Mouse (Mus musculus): ENCODE data around the gene Ints3. TPM values are rescaled to one million over a fixed set of nuclear protein-coding genes. Genes with fewer than 3 reads are reported as not detected.
A peak's percentile ranks its signal among the peaks of the same experiment; 100 is the strongest.

Ints3 gene
- polyA plus RNA-seq, 1 experiment from 2014 or later = 30.1 TPM

DNA sequence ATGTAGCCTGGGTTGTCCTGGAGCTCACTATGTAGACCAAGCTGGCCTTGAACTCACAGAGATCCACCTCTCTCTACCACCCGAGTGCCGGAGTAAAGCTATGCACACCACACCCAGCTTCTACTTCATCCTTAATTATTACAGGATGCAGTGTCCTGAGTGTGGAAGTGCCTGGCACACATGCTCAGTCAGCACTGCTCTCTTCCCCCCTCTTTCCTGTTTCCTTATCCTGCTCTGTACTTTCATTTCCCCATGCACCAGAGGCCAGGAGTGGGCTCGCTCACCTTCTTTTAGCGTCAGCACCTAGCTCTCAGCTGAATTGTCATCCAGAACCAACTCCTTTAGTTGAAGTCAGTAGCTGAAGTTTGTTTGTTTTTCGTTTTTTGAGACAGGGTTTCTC, 26.9 kb upstream of the Ints3 start:
- Histone ChIP-seq H3K27ac (no peak overlapping the region), H3K4me1 (replicated peaks) (peaks cover 6% of the 10 kb centered on the region), H3K4me3 (no peak overlapping the region), H3K36me3 (no peaks in the 10 kb centered on the region), H3K27me3 (peaks cover 64% of the 10 kb centered on the region), H3K9ac (no peak overlapping the region), H3K9me3 (no peaks in the 10 kb centered on the region), H3K4me2 (no peak overlapping the region)
- ATAC-seq (ENCODE audit: low FRiP score) = no peak
- WGBS = 74% methylated on average over 5 of the region's 5 CpGs

DNA sequence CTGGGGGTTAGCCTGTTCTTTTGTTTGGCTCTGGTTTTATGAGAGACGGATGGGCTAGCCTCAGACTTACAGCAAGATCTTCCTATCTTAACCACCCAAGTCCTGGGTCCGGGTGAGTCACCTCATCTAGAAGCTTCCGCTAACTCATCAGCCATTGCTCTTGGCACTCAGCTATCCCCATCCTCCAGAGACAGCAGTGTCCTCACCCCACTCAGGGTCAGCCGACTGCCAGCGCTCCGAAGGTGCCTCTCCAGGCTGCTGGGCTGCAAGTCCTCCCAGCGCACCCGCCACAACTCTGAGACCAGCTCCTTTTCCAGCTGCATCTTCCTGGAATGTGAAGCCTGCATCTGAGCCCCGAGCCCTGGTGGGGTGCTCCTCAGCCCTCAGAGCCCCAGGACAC, 26.3 kb upstream of the Ints3 start:
- ATAC-seq (ENCODE audit: low FRiP score) = no peak

DNA sequence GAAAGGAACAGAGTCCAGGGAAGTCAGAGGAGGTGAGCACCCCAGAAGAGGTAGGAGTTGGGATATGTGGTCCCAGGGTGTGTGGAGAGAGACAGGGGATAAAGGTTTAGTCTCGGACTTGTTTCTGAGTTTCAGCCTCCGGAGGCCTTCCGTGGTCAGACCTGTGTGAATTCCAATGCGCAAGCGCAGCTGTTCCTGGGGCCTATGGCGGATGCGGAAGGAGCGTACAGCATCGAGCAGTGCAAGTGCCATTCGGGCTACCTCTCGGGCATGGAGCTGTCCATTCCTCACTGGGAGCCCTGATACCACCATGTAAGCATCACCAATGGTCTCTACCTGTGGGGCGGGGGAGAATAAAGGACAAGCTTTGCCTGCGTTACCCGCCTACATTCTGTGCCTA, 21.5 kb upstream of the Ints3 start:
- Histone ChIP-seq H3K27ac (no peak overlapping the region), H3K9ac (no peak overlapping the region), H3K4me1 (replicated peaks) (no peaks in the 10 kb centered on the region), H3K4me3 (no peak overlapping the region), H3K27me3 (peaks cover 12% of the 10 kb centered on the region; the same call in 1 of the 2 replicates), H3K36me3 (no peaks in the 10 kb centered on the region), H3K4me2 (no peak overlapping the region), H3K9me3 (no peaks in the 10 kb centered on the region)
- WGBS = 87% methylated on average over 14 of the region's 14 CpGs
- no peak for ATAC-seq (ENCODE audit: low FRiP score)

More for the DNA sequence above, 26.3 kb upstream of the Ints3 start:
- no peaks in the 10 kb centered on the region for H3K36me3 ChIP-seq
- H3K4me1 ChIP-seq (replicated peaks) = no peaks in the 10 kb centered on the region; the same call in 1 of the 2 replicates
- no peak overlapping the region for H3K4me3 ChIP-seq
- 85% methylated on average over 9 of the region's 9 CpGs for WGBS
- no peak overlapping the region for H3K27ac ChIP-seq
- no peak overlapping the region for H3K9ac ChIP-seq
- peaks cover 58% of the 10 kb centered on the region for H3K27me3 ChIP-seq
- no peaks in the 10 kb centered on the region for H3K9me3 ChIP-seq
- no peak overlapping the region for H3K4me2 ChIP-seq

DNA sequence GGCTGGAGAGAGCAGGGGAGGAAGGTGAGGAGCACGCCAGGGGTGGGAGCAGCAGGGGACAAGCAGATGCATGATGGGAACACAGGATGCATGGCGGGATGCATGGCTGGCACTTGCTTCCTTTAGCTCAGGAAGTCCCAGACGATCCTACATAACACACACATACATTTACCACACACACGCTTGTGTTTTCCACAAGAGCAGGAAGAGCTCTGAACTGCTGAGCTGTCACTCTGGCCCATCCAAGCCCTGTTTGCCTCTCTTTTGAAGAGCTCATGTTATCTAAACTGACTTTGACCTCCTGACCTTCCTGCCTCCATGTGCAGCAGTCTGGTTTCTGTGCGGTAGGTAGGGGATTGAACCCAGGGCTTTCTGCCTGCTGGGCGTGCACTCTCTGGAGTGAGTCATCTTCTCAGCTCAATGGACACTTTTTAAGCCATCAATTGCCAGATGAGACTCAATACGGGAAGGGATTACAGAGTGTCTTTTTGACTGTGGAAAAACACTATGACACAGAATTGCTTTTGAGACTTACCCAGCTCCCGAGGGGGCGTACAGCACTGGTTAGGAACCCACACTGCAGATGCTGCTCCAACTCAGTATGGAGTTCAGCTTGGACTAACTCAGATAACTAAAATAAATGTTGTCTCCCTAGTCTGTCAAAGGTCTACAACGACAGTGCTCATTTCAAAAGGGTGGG, 18.1 kb upstream of the Ints3 start:
- Histone ChIP-seq H3K36me3 (no peaks in the 10 kb centered on the region), H3K27me3 (no peaks in the 10 kb centered on the region), H3K9me3 (no peaks in the 10 kb centered on the region), H3K4me2 (0 out of 2 replicates have a peak overlapping the region, but pooled peaks have one; percentile 9), H3K4me1 (replicated peaks) (peaks cover 8% of the 10 kb centered on the region), H3K9ac (no peak overlapping the region), H3K27ac (no peak overlapping the region), H3K4me3 (no peak overlapping the region)
- no peak for ATAC-seq (ENCODE audit: low FRiP score)
- 62% methylated on average over 10 of the region's 10 CpGs for WGBS

DNA sequence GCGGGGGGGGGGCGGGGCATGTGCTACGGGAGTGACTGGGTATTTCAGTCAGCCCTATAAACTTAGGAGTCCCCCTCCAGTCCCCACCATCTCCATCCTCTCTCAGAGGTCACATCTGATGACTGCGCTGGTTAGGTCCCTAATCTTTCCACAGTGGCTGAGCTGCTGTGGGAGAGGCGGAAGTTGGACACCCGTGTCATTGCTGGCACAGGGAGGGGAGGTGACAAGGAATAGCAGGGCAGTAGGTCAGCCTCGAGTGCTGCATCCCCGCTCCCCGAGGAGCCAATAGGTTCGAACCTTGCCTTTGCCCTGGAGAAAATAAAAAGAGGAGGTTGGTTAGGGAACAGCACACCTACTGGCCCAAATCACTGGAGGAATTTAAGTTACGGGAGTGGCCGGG, 17.5 kb upstream of the Ints3 start:
- no peaks in the 10 kb centered on the region for H3K9me3 ChIP-seq
- no peak overlapping the region for H3K4me3 ChIP-seq
- H3K4me1 ChIP-seq (replicated peaks) = peaks cover 13% of the 10 kb centered on the region
- H3K9ac ChIP-seq = no peak overlapping the region
- no peak for ATAC-seq (ENCODE audit: low FRiP score)
- peak overlapping the region; percentile 9; the same call in 1 of the 2 replicates for H3K4me2 ChIP-seq
- 45% methylated on average over 10 of the region's 12 CpGs for WGBS
- H3K27ac ChIP-seq = no peak overlapping the region
- H3K27me3 ChIP-seq = no peaks in the 10 kb centered on the region
- no peaks in the 10 kb centered on the region for H3K36me3 ChIP-seq

DNA sequence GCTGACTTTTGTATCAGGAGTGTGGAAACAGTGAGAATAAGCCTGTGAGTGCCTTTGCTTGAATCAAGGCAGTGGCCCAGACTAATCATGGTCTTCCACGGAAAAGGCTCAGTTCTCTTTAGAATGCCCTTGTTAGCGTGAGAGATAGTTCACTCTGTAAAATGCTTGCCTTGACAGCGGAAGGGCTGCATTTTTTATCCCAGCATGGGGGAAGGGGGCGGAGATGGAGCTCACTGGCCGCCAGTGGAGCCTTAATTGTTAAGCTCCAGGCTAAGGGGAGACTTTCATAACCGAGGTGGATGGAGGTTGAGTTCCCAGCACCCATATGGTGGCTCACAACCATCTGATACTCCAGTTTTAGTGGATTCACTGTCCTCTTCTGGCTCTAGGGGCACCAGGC, 15.2 kb upstream of the Ints3 start:
- Histone ChIP-seq H3K36me3 (no peaks in the 10 kb centered on the region), H3K27ac (no peak overlapping the region), H3K4me2 (no peak overlapping the region), H3K9me3 (no peaks in the 10 kb centered on the region), H3K4me1 (replicated peaks) (peaks cover 17% of the 10 kb centered on the region), H3K4me3 (no peak overlapping the region), H3K9ac (no peak overlapping the region), H3K27me3 (no peaks in the 10 kb centered on the region)
- ATAC-seq (ENCODE audit: low FRiP score) = no peak
- 13% methylated on average over 6 of the region's 6 CpGs for WGBS

DNA sequence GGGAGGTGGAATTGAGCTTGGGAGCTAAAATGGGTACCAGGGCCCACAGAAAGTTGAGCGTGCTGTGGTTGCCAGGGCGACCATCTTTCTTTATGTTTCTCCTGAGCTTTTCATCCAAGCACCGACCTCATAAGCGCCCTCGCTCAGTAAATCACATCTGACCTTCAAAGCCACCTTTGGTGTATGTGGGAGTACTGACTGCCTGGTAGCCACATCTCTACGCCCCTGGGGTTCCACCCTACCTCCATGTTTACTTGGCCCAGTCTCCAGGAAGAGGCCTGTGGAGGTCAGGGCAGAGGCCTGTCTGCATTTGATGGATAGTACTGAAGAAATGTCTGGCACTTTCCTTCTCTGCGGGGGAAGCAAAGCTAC, 13.7 kb upstream of the Ints3 start:
- peak overlapping the region; percentile 54 for H3K4me2 ChIP-seq
- H3K4me3 ChIP-seq = peak overlapping the region; percentile 34
- H3K9me3 ChIP-seq = no peaks in the 10 kb centered on the region
- H3K27me3 ChIP-seq = no peaks in the 10 kb centered on the region
- peaks cover 17% of the 10 kb centered on the region for H3K4me1 ChIP-seq (replicated peaks)
- 25% methylated on average over 7 of the region's 7 CpGs for WGBS
- ATAC-seq (ENCODE audit: low FRiP score) = peak; percentile 22; the same call in 1 of the 2 replicates
- no peaks in the 10 kb centered on the region for H3K36me3 ChIP-seq
- peak overlapping the region; percentile 61 for H3K9ac ChIP-seq
- H3K27ac ChIP-seq = peak overlapping the region; percentile 84

DNA sequence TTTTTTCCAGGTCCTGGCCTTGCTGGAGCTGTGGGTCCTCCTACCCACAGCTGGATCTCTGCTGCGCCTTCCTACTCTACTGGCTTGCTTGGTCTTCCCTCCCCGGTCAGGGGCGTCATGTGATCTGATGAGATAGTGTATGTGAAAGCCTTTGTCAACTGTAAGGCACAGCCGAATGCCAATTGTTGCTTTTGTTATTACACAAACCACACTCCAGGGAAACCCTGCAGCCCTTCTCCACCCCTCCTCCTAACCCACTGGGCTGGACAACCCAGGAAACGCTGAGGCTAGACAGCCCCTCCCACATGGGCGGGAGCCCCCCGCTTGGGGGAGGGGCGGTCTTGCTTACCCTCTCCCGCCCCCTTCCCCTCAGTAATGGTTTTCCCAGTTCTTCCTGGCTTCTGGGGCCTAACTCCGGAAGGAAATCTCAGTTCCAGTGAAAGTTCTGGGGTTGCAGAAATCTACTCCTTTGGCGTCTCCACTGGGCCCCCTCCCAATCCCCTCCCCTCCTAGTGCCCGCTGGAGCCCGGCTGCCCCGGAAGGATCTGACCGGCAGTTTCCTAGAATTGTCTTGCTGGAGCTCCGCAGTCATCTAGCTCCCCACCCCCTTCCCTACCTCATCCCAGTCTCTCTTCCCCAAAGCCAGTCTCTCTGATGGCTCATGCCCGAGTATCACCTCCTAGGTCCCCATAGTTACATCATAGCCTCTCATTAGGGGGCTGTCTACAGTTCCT, 13.1 kb upstream of the Ints3 start:
- Histone ChIP-seq H3K4me2 (peak overlapping the region; percentile 54), H3K4me3 (peak overlapping the region; percentile 34), H3K4me1 (replicated peaks) (peaks cover 17% of the 10 kb centered on the region), H3K9ac (peak overlapping the region; percentile 61), H3K9me3 (no peaks in the 10 kb centered on the region), H3K27me3 (no peaks in the 10 kb centered on the region), H3K27ac (peak overlapping the region; percentile 84), H3K36me3 (no peaks in the 10 kb centered on the region)
- WGBS = under 1% methylated on average over 17 of the region's 17 CpGs
- peak; percentile 95 for ATAC-seq (ENCODE audit: low FRiP score)

DNA sequence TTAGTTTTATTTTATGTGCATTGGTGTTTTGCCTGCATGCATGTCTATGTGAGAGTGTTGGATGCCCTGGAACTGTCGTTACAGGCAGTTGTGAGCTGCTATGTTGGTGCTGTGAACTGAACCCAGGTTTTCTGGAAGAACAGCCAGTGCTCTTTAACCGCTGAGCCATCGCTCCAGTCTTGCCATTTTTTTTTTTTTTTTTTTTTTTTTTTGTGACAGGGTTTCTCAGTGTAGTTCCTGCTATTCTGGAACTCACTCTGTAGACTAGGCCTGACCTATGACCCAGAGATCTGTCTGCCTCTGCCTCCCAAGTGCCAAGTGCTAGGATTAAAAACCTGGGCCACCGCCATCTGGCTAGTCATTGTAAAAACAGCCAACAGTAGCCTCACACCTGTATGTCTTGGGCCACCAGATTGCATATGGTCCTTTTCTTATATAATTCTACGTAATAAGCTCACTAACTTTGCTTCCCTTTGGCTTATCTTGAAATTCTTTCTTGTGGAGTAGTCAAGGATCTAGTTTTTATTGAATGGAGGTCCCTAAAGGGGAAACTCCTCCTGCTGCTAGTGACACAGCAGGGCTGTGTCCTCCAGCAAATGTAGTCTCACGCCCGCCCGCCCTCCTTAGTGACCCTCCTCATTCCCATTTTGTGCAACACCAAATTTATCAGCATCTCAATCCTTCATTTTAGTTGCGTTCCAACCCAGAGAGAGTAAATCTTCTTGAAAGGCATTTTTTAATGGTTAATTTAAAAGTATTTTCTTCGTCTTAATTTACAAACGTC, 12.2 kb upstream of the Ints3 start:
- Histone ChIP-seq H3K27ac (peak overlapping the region; percentile 84), H3K36me3 (no peaks in the 10 kb centered on the region), H3K9me3 (no peaks in the 10 kb centered on the region), H3K4me2 (peak overlapping the region; percentile 54), H3K4me3 (no peak overlapping the region), H3K4me1 (replicated peaks) (peaks cover 17% of the 10 kb centered on the region), H3K9ac (no peak overlapping the region), H3K27me3 (no peaks in the 10 kb centered on the region)
- WGBS = 67% methylated on average over 11 of the region's 11 CpGs
- ATAC-seq (ENCODE audit: low FRiP score) = no peak

DNA sequence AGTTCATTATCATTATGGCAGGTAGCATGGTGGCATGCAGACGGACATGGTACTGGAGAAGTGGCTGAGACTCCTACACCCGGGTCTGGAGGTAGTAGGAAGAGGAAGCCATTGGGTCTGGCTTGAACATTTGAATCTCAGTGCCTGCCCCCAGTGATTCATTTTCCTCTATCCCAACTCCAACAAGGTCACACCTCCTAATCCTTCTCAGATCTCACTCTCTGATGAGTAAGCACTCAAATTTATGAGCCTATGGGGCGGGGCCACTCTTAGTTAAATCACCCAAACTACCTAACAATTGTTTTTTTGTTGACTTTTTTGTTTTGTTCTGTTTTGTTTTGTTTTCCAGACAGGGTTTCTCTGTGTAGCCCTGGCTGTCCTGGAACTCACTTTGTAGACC, 10.6 kb upstream of the Ints3 start:
- Histone ChIP-seq H3K27me3 (no peaks in the 10 kb centered on the region), H3K27ac (no peak overlapping the region), H3K36me3 (no peaks in the 10 kb centered on the region), H3K4me2 (no peak overlapping the region), H3K9me3 (no peaks in the 10 kb centered on the region), H3K4me1 (replicated peaks) (peaks cover 17% of the 10 kb centered on the region), H3K9ac (no peak overlapping the region), H3K4me3 (no peak overlapping the region)
- 89% methylated on average over 3 of the region's 3 CpGs for WGBS
- ATAC-seq (ENCODE audit: low FRiP score) = no peak

DNA sequence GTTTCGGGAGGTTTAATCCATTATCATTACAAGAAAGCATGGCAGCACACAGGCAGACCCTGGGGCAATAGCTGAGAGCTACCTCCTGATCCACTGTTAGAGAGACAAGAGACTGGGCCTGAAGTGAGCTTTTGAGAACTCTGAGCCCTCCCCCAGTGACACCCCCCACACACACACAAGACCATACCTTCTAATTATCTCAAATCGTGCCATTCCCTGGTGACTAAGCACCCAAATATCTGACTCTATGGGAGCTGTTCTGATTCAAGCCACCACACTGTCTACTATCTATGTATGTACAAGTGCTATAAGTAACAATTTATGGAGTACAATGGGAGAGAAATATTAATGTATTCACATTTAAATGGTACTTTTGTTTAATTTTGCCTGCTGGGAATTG, 7.3 kb upstream of the Ints3 start:
- Histone ChIP-seq H3K4me2 (no peak overlapping the region), H3K9ac (no peak overlapping the region), H3K27ac (no peak overlapping the region), H3K9me3 (no peaks in the 10 kb centered on the region), H3K36me3 (no peaks in the 10 kb centered on the region), H3K4me3 (no peak overlapping the region), H3K27me3 (no peaks in the 10 kb centered on the region), H3K4me1 (replicated peaks) (peaks cover 3% of the 10 kb centered on the region)
- WGBS = 88% methylated on average over 2 of the region's 2 CpGs
- ATAC-seq (ENCODE audit: low FRiP score) = no peak

DNA sequence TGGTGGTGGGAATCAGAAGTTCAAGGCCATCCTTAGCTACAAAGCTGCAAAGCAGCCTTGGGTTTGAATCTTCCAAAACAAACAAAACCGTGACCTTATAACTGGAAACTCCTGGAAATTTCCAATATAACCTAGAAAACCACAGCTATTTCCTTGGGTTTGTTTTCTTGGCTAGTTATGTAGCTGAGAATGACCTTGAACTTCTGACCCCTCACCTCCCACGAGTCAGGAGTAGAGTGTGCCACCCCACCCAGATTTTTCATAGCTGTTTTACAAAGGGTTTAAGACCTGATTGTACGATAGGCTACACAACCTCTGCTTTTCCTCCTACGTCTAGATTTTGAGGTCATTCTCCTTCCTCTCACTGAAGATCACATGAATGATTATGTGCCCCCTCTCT, 3.7 kb upstream of the Ints3 start:
- Histone ChIP-seq H3K9me3 (no peaks in the 10 kb centered on the region), H3K4me3 (no peak overlapping the region), H3K36me3 (no peaks in the 10 kb centered on the region), H3K4me1 (replicated peaks) (peaks cover 13% of the 10 kb centered on the region), H3K4me2 (no peak overlapping the region), H3K27ac (no peak overlapping the region), H3K9ac (no peak overlapping the region), H3K27me3 (no peaks in the 10 kb centered on the region)
- no peak for ATAC-seq (ENCODE audit: low FRiP score)
- WGBS = 78% methylated on average over 4 of the region's 4 CpGs
